Mouse (Mus musculus): ENCODE measurements at regions not wholly inside any gene's neighbourhood (a gene's known extent, or its start where the extent isn't known, plus 50 kb on each side); places are given as distances from the start of the nearest gene placed in this dataset.

DNA sequence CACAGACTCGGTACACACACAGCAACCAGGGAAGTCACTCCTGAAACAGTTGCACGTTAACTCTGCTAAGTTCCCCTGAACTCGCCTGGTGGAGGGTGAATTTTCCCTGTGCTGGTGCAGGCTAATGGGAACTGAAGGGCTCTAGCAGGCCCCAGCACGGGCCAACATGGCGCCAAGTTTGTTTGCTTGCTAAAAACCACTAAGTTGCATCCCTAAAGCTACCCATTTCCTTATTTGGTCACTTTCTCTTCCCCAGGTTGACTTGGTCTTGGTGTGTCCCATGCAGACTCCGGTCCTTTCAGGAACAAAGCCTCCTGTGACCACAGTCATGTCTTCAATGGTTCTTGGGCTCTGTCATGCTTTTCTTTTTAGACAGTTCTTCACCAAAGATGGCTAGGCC, 114.5 kb upstream of the Sulf2 start:
- Histone ChIP-seq H3K27ac (replicated peaks) (no peak overlapping the region), H3K9me3 (replicated peaks) (no peaks in the 10 kb centered on the region), H3K36me3 (no peaks in the 10 kb centered on the region), H3K4me3 (no peak overlapping the region), H3K4me1 (peaks cover 48% of the 10 kb centered on the region), H3K27me3 (ENCODE audit: low read depth, poor library complexity, severe bottlenecking) (peaks cover 10% of the 10 kb centered on the region)
- no peak for DNase-seq (ENCODE audit: low spot score)
- 95% methylated on average over 6 of the region's 6 CpGs for WGBS

DNA sequence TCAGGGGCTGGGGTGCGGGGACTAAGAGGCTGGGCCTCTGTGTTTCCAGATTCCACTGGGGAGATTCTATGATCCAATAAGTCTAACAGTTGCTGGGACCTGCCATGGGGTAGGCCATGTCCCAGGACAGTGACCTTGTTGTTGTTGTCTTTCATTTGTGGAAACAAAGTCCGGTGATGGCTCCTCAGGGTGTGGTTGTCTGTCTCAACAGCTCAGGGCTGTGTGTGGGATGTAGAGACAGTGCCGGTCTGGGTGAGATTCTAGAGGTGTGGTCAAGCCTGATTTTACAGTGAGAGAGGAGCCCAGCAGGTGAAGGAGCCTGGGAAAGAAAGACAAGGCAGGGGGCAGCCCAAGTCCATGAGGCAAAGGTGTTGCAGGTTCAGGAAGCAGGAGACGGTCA, 111.5 kb upstream of the Sulf2 start:
- WGBS: 91% methylated on average over 4 of the region's 4 CpGs
- H3K27ac ChIP-seq (replicated peaks): no peak overlapping the region
- peaks cover 22% of the 10 kb centered on the region; the same call in 1 of the 2 replicates for H3K27me3 ChIP-seq (ENCODE audit: low read depth, poor library complexity, severe bottlenecking)
- H3K4me3 ChIP-seq: no peak overlapping the region
- H3K4me1 ChIP-seq: peaks cover 43% of the 10 kb centered on the region
- H3K36me3 ChIP-seq: no peaks in the 10 kb centered on the region
- H3K9me3 ChIP-seq (replicated peaks): no peaks in the 10 kb centered on the region
- DNase-seq (ENCODE audit: low spot score): no peak

DNA sequence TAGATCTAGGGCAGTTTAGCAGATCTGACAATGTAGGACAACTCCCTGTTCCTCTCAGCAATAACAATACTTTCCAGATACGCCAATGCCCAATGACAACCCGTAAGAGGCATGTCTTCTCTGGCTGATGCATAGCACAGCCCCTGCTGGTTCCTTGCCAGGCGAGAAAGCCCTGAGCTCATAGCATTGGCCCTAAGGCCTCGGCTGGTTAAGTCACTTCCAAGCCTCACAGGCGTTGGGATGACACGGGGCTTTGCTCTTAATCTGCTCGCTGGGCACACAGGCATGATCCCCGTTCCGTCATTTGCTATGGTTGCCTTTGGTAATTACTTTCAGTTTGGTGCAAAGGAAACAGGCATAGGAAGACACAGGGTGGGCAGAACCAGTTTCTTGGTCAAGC, 111.0 kb upstream of the Sulf2 start:
- 77% methylated on average over 9 of the region's 9 CpGs for WGBS
- Histone ChIP-seq H3K9me3 (replicated peaks) (no peaks in the 10 kb centered on the region), H3K27me3 (ENCODE audit: low read depth, poor library complexity, severe bottlenecking) (peaks cover 22% of the 10 kb centered on the region; the same call in 1 of the 2 replicates), H3K4me1 (peaks cover 46% of the 10 kb centered on the region), H3K27ac (replicated peaks) (peak overlapping the region; percentile 14; the same call in 1 of the 2 replicates), H3K4me3 (no peak overlapping the region), H3K36me3 (no peaks in the 10 kb centered on the region)
- no peak for DNase-seq (ENCODE audit: low spot score)

DNA sequence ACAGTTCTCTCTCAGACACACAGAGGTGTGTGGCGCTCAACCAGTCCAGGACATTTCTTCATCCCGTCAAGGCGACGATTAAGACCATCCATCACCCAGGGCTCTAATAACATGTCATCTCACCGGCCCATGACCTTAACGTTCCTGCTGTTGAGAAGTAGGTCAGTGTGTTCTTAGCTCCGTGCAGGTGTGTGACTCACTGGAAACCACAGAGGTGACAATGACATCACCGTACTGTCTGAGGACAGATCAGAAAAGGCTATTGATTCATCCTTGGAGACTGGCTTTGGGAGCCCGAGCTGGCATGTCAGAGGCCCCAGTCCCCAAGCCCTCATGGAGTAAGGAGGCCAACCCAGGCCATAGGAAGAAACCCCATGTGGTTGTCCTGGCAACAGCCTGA, 109.3 kb upstream of the Sulf2 start:
- no peak for DNase-seq (ENCODE audit: low spot score)
- 89% methylated on average over 9 of the region's 9 CpGs for WGBS
- Histone ChIP-seq H3K4me3 (no peak overlapping the region), H3K27me3 (ENCODE audit: low read depth, poor library complexity, severe bottlenecking) (peaks cover 35% of the 10 kb centered on the region), H3K36me3 (no peaks in the 10 kb centered on the region), H3K27ac (replicated peaks) (peak overlapping the region; percentile 39; the same call in 1 of the 2 replicates), H3K4me1 (peaks cover 41% of the 10 kb centered on the region), H3K9me3 (replicated peaks) (no peaks in the 10 kb centered on the region)

DNA sequence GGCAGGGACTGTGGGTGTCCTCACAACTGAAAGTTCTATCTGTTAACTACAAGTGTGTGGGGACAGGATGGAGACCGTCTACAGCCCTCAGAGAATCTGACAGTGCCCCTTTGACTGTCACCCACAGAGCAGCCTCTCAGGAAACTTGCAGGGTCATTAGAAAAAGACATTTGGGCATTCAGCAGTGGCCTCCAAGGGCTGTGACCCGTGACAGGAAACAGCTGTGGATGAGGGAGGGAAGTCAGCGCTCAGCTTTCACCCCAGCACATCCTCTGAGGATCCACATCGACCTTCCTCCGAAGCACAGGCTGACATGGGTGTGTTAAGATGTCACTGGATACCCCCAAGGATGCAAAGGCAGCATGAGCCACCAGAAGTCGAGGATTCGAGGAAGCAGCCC, 106.3 kb upstream of the Sulf2 start:
- Histone ChIP-seq H3K4me1 (peaks cover 56% of the 10 kb centered on the region), H3K36me3 (no peaks in the 10 kb centered on the region), H3K27ac (replicated peaks) (0 out of 2 replicates have a peak overlapping the region, but pooled peaks have one; percentile 4), H3K27me3 (ENCODE audit: low read depth, poor library complexity, severe bottlenecking) (peaks cover 57% of the 10 kb centered on the region), H3K4me3 (no peak overlapping the region), H3K9me3 (replicated peaks) (peaks cover 3% of the 10 kb centered on the region; the same call in 1 of the 2 replicates)
- peak; percentile 38 for DNase-seq (ENCODE audit: low spot score)
- WGBS: 39% methylated on average over 7 of the region's 7 CpGs

DNA sequence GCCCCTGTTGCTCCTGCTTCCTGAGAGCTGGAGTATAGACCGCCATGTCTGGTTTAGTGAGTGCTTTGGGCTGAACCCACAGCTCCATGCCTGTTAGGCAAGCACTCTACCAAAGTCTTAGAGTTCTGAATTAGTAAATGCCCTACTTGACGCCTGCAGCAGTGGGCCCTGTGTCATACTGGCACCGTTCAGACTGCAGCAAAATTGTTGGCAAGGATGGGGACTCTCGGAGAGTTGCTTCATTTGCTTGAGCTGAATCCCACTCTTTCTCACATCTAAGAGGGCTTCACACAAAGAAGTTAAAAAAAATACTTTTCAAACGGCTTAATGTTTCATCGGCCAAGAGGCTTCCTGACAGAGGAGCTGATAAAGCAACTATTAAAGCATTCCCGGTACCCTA, 105.6 kb upstream of the Sulf2 start:
- WGBS: 80% methylated on average over 7 of the region's 7 CpGs
- no peak for DNase-seq (ENCODE audit: low spot score)
- Histone ChIP-seq H3K9me3 (replicated peaks) (peaks cover 3% of the 10 kb centered on the region; the same call in 1 of the 2 replicates), H3K36me3 (no peaks in the 10 kb centered on the region), H3K27me3 (ENCODE audit: low read depth, poor library complexity, severe bottlenecking) (peaks cover 57% of the 10 kb centered on the region), H3K4me3 (no peak overlapping the region), H3K27ac (replicated peaks) (no peak overlapping the region), H3K4me1 (peaks cover 54% of the 10 kb centered on the region)

DNA sequence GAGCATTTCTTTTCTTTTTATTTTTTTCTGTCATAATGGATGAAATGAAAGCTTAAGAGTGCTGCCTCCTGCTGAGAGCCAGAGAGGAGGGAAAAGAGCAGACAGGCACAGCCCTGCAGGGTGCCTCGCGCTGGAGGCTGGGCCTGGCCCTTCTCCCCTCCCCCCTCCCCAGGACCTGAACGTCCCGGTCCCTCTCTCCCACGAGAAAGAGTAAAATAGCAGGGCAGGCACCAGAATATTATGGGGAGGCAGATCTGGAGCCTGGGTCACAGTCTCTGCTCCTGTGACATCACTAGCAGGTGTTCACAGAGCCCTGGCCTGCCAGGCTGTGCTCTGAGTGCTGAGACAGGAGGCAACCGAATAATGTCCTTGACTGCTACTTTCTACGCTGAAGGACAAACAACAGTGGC, 103.3 kb upstream of the Sulf2 start:
- 12% methylated on average over 7 of the region's 7 CpGs for WGBS
- H3K4me1 ChIP-seq: peaks cover 57% of the 10 kb centered on the region
- no peaks in the 10 kb centered on the region for H3K36me3 ChIP-seq
- H3K27ac ChIP-seq (replicated peaks): peak overlapping the region; percentile 34; the same call in 1 of the 2 replicates
- peaks cover 3% of the 10 kb centered on the region; the same call in 1 of the 2 replicates for H3K9me3 ChIP-seq (replicated peaks)
- peak overlapping the region; percentile 1; the same call in 1 of the 2 replicates for H3K4me3 ChIP-seq
- no peak for DNase-seq (ENCODE audit: low spot score)
- H3K27me3 ChIP-seq (ENCODE audit: low read depth, poor library complexity, severe bottlenecking): peaks cover 47% of the 10 kb centered on the region

DNA sequence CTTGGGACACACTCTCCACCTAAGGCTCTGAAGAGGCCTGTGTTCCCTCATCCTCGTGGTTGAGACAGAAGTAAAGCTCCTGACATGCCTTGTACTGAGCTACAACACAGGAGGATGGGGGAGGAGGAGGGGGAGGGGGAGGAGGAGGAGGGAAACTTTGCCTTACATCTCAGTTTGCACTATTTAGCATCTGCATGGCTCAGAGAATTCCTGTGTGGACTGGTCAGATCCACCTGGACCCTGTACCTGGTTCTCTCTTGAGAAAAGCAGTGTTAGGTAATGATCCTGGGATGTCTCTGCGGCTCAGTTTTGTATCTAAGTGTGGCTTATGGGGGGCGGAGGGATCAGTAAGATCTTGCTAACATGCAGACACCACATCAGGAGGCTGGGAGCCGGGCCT, 102.2 kb upstream of the Sulf2 start:
- H3K4me1 ChIP-seq: peaks cover 57% of the 10 kb centered on the region
- peaks cover 38% of the 10 kb centered on the region for H3K27me3 ChIP-seq (ENCODE audit: low read depth, poor library complexity, severe bottlenecking)

DNA sequence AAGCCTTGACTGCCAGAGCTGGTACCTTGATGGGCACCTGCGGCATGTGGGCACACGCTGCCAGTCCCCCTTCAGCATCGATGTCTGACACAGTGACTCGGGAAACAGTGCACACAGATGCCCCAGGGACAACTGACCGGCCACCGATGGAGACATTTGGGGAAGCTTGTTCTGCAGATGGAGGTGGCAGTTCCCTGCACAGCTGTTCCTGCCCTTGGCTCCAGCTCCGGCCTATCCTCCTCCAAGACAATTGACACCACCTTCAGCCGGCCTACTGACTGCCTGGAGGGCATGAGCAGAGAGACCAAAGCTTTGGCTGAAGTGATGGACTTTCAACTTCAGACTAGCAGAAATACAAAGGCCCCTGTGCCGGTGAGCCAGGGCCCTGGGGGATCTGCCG, 100.7 kb upstream of the Sulf2 start:
- peaks cover 35% of the 10 kb centered on the region for H3K27me3 ChIP-seq (ENCODE audit: low read depth, poor library complexity, severe bottlenecking)
- H3K27ac ChIP-seq (replicated peaks): peak overlapping the region; percentile 34; the same call in 1 of the 2 replicates
- H3K9me3 ChIP-seq (replicated peaks): peaks cover 3% of the 10 kb centered on the region; the same call in 1 of the 2 replicates
- H3K4me3 ChIP-seq: no peak overlapping the region
- no peak for DNase-seq (ENCODE audit: low spot score)
- H3K36me3 ChIP-seq: no peaks in the 10 kb centered on the region
- peaks cover 49% of the 10 kb centered on the region for H3K4me1 ChIP-seq
- 92% methylated on average over 10 of the region's 10 CpGs for WGBS

More for the DNA sequence above, 102.2 kb upstream of the Sulf2 start:
- H3K9me3 ChIP-seq (replicated peaks): peaks cover 3% of the 10 kb centered on the region; the same call in 1 of the 2 replicates
- no peak overlapping the region for H3K4me3 ChIP-seq
- no peaks in the 10 kb centered on the region for H3K36me3 ChIP-seq
- H3K27ac ChIP-seq (replicated peaks): 0 out of 2 replicates have a peak overlapping the region, but pooled peaks have one; percentile 39
- 58% methylated on average over 4 of the region's 4 CpGs for WGBS
- DNase-seq (ENCODE audit: low spot score): no peak

DNA sequence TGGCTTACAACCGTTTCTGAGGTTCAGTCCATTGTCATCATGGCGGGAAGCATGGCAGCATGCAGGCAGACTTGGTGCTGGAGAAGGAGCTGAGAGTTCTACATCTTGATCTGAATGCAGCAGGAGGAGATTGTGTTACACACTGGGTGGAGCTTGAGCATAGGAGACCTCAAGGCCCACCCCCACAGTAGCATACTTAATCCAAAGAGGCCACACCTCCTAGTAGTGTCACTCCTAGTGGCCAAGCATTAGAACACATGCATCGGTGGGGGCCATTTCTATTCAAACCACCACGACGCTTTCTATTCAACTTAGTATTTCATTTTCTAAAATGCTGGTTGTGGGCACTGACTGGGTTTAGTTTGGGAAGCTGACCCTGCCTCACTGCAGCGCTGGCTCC, 99.1 kb upstream of the Sulf2 start:
- Histone ChIP-seq H3K4me1 (peaks cover 46% of the 10 kb centered on the region), H3K27ac (replicated peaks) (peak overlapping the region; percentile 7; the same call in 1 of the 2 replicates), H3K27me3 (ENCODE audit: low read depth, poor library complexity, severe bottlenecking) (peaks cover 20% of the 10 kb centered on the region), H3K36me3 (no peaks in the 10 kb centered on the region), H3K4me3 (no peak overlapping the region), H3K9me3 (replicated peaks) (peaks cover 3% of the 10 kb centered on the region; the same call in 1 of the 2 replicates)
- WGBS: 85% methylated on average over 6 of the region's 6 CpGs
- DNase-seq (ENCODE audit: low spot score): no peak

DNA sequence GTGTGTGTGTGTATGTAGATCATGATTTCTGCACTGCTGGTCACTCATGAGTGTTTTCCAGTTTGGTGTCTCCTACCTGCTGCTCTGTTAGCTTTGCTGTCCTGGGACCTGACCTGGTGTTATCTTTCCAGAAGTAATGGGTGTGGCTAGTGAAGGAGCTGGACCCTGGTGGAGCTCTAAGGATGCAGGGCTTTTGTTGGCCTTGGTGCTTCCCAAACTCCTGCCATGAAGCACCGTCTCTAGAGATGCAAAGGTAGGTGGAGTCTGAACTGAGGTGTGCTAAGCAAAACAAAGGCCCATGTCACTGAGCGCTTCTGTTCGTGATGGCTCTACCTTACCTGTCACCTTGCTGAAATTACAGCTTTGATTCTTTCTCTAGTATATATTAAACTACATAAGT, 96.6 kb upstream of the Sulf2 start:
- peaks cover 7% of the 10 kb centered on the region; the same call in 1 of the 2 replicates for H3K27me3 ChIP-seq (ENCODE audit: low read depth, poor library complexity, severe bottlenecking)
- H3K4me1 ChIP-seq: peaks cover 36% of the 10 kb centered on the region
- no peak overlapping the region for H3K4me3 ChIP-seq
- no peak overlapping the region for H3K27ac ChIP-seq (replicated peaks)
- no peaks in the 10 kb centered on the region for H3K36me3 ChIP-seq
- 91% methylated on average over 3 of the region's 3 CpGs for WGBS
- H3K9me3 ChIP-seq (replicated peaks): peaks cover 2% of the 10 kb centered on the region; the same call in 1 of the 2 replicates
- DNase-seq (ENCODE audit: low spot score): no peak

DNA sequence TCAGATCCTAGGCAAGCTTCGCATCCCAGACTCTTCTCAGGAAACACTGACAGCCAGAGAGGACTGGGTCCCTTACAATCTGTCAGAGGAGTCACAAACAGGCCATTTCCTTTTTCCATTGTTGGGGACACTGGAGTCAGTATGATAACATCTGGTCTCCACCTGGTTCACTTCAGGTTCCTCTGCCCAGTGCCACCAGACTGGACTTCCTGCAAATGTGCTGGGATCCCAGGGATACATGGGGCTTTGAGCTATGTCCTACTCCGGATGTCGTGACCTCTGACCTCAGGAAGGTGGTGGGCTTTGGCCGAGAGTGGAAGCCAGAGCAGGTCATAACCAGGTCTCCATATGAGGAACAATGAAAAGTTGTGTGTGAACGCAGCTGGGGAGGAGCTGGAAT, 96.0 kb upstream of the Sulf2 start:
- H3K27me3 ChIP-seq (ENCODE audit: low read depth, poor library complexity, severe bottlenecking): peaks cover 5% of the 10 kb centered on the region; the same call in 1 of the 2 replicates
- peaks cover 36% of the 10 kb centered on the region for H3K4me1 ChIP-seq
- no peaks in the 10 kb centered on the region for H3K9me3 ChIP-seq (replicated peaks)
- H3K36me3 ChIP-seq: no peaks in the 10 kb centered on the region
- WGBS: 75% methylated on average over 5 of the region's 5 CpGs
- no peak overlapping the region for H3K4me3 ChIP-seq
- H3K27ac ChIP-seq (replicated peaks): no peak overlapping the region
- no peak for DNase-seq (ENCODE audit: low spot score)

DNA sequence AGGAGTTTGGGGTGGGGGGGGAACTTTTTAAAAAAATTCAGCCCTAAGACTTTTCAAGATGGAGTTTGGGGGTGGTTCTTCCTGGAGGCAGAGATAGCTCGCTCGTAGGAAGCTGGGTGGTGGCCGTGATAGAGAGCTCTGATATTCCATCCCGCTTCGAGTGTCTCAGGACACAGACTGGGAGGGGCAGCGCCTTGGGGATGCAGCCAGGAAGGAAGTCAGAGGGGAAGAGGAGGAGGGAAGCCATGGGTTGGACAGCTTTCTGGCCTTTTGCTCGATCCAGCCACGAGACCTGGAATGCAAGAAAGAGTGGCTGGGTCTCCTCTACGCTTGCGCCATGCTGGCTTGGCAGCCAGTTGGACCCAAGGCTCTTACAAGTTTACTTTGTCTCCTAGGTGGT, 95.1 kb upstream of the Sulf2 start:
- Histone ChIP-seq H3K36me3 (no peaks in the 10 kb centered on the region), H3K27ac (replicated peaks) (no peak overlapping the region), H3K4me1 (peaks cover 30% of the 10 kb centered on the region), H3K27me3 (ENCODE audit: low read depth, poor library complexity, severe bottlenecking) (peaks cover 5% of the 10 kb centered on the region; the same call in 1 of the 2 replicates), H3K4me3 (no peak overlapping the region), H3K9me3 (replicated peaks) (no peaks in the 10 kb centered on the region)
- DNase-seq (ENCODE audit: low spot score): no peak
- WGBS: 89% methylated on average over 10 of the region's 10 CpGs

Measured in midbrain, embryonic 10.5 days (tissue).